Mouse (Mus musculus) embryonic facial prominence, embryonic 11.5 days (tissue): ENCODE results near the gene Cnn2. TPM values are rescaled to one million over a fixed set of nuclear protein-coding genes. Genes with fewer than 3 reads are reported as not detected.

ENCODE experiments used
- ATAC-seq: fragments of 200-750 bp; cut with Nextera tagmentation; replicated peaks from 2 replicates; pipeline ENCODE4 v1.8.0; 2017; ENCODE audit warnings: low read depth; ENCODE audit not compliant: insufficient number of reproducible peaks, low FRiP score, low TSS enrichment
- DNase-seq: peaks from one replicate; pipeline ENCODE4 v3.0.0-alpha.2; 2015; ENCODE audit warnings: low spot score
- H3K27ac ChIP-seq: fragments of 300-500 bp; sonication (generic); replicated peaks from 2 replicates; pipeline ENCODE4 v1.5.1; 2014; ENCODE audit warnings: mild to moderate bottlenecking, low read depth, low read length, control low read depth
- H3K27me3 ChIP-seq: fragments of 300-500 bp; sonication (generic); 2 replicates; pipeline ENCODE4 v1.6.1; 2014; ENCODE audit warnings: mild to moderate bottlenecking, low read length, moderate library complexity, mixed read lengths; ENCODE audit not compliant: control insufficient read depth, insufficient read depth
- H3K36me3 ChIP-seq: fragments of 300-500 bp; sonication (generic); replicated peaks from 2 replicates; pipeline ENCODE4 v1.6.1; 2014; ENCODE audit warnings: low read depth, mild to moderate bottlenecking, low read length, moderate library complexity, mixed read lengths; ENCODE audit not compliant: control insufficient read depth, insufficient read depth
- H3K4me1 ChIP-seq: fragments of 300-500 bp; sonication (generic); 2 replicates; pipeline ENCODE4 v1.6.1; 2014; ENCODE audit warnings: low read length, mixed read lengths; ENCODE audit not compliant: control insufficient read depth, insufficient read depth
- H3K4me2 ChIP-seq: fragments of 300-500 bp; sonication (generic); 2 replicates; pipeline ENCODE4 v1.6.1; 2014; ENCODE audit warnings: low read depth, mild to moderate bottlenecking, control low read depth, low read length, moderate library complexity
- H3K4me3 ChIP-seq: fragments of 300-500 bp; sonication (generic); 2 replicates; pipeline ENCODE4 v1.5.1; 2014; ENCODE audit warnings: low read depth, low read length, control low read depth
- H3K9ac ChIP-seq: fragments of 300-500 bp; sonication (generic); replicated peaks from 2 replicates; pipeline ENCODE4 v1.6.1; 2014; ENCODE audit warnings: mild to moderate bottlenecking, control low read depth, low read length
- H3K9me3 ChIP-seq: fragments of 300-500 bp; sonication (generic); replicated peaks from 2 replicates; pipeline ENCODE4 v1.6.1; 2016; ENCODE audit warnings: mild to moderate bottlenecking, low read length, inconsistent platforms, mixed read lengths; ENCODE audit not compliant: control insufficient read depth
- WGBS: fragments of 180-500 bp; shearing (Covaris S2); extraction: QIAGEN DNeasy Blood & Tissue Kit; methylation state at CpG from one replicate; pipeline ENCODE4 v1.1.7; 2014; 5-methylcytosine and 5-hydroxymethylcytosine counted together
- polyA plus RNA-seq: library from polyadenylated mRNA; unstranded; fragments of >200 nt; fragmentation: Nextera tagmentation; extraction: Ambion mirVana; gene quantifications from 2 replicates; pipeline ENCODE4 v1.2.1, GENCODE M21; 2014

Cnn2 gene
- polyA plus RNA-seq, 1 experiment from 2014 or later: 255 TPM

DNA sequence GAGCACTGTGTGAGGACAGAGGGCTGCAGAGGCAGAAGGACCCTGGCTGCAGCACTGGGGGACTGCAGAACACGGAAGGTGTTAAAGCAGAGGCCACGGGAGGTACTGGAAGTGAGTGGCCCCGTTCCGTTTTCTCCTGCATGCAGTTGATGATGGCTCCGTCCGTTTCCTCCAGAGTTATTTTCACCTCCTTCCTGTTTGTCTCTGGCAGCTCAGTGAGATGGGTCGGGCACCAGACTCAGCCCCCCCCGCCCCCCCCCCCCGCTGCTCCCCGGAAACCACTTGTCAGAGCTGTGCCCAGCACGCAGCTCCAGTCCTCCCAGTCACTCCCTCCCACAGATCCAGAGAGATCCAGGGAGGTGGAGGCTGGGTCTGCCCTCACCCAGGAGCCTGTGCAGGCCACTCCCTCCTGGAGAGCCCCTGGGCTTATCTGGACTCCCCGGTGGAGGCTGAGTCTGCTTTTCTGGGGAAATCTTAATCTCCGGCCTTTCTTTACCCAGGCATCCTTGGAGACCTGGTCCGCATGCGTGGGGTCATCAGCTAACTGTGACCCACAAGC, 30.4 kb downstream of the Cnn2 start:
- peaks cover 17% of the 10 kb centered on the region for H3K27me3 ChIP-seq
- peak overlapping the region; percentile 47 for H3K9ac ChIP-seq
- DNase-seq (peak; percentile 36), ATAC-seq (no peak)
- H3K36me3 ChIP-seq: no peaks in the 10 kb centered on the region
- no peak overlapping the region; the same call in 1 of the 2 replicates for H3K4me3 ChIP-seq
- WGBS: 6% methylated on average over 14 of the region's 15 CpGs
- H3K27ac ChIP-seq: no peak overlapping the region
- peaks cover 4% of the 10 kb centered on the region for H3K4me1 ChIP-seq
- peak overlapping the region; percentile 5 for H3K4me2 ChIP-seq
- H3K9me3 ChIP-seq: no peaks in the 10 kb centered on the region

GRCm38 (mm10) chr10:80019471-80020131, 31.2 kb downstream of the Cnn2 start:
- no peaks in the 10 kb centered on the region for H3K36me3 ChIP-seq
- H3K27ac ChIP-seq: no peak overlapping the region
- H3K4me2 ChIP-seq: peak overlapping the region; percentile 32
- peaks cover 9% of the 10 kb centered on the region for H3K27me3 ChIP-seq
- H3K4me3 ChIP-seq: peak overlapping the region; percentile 9
- 4% methylated on average over 20 of the region's 20 CpGs for WGBS
- H3K9ac ChIP-seq: peak overlapping the region; percentile 47
- DNase-seq (peak; percentile 66), ATAC-seq (peak; percentile 51; the same call in 1 of the 2 replicates)
- peaks cover 4% of the 10 kb centered on the region for H3K4me1 ChIP-seq
- no peaks in the 10 kb centered on the region for H3K9me3 ChIP-seq

DNA sequence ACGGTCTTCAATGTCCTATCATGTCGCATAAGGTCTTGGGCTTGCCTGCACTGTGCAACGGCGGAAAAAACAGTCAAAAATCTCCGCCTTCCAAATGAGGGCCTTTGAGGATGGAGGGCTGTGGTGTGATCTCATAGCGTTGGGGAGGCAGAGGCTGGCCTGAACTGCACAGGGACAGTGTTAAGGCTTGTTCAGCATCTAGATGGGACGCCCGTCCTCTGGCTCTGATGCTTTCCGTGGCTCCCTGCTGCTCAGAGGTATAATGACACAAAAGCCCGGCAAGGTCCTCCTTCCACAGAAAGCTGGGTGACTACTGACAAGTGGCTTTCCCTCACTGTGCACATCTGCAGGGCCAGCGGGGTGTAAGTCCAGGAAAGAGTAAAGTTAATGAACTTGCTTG, 31.8 kb downstream of the Cnn2 start:
- ATAC-seq (no peak), DNase-seq (no peak)
- no peak overlapping the region for H3K27ac ChIP-seq
- WGBS: 17% methylated on average over 11 of the region's 11 CpGs
- H3K36me3 ChIP-seq: no peaks in the 10 kb centered on the region
- no peaks in the 10 kb centered on the region for H3K9me3 ChIP-seq
- peaks cover 4% of the 10 kb centered on the region for H3K4me1 ChIP-seq
- H3K4me3 ChIP-seq: peak overlapping the region; percentile 9; the same call in 1 of the 2 replicates
- peak overlapping the region; percentile 32 for H3K4me2 ChIP-seq
- peak overlapping the region; percentile 47 for H3K9ac ChIP-seq
- H3K27me3 ChIP-seq: peaks cover 4% of the 10 kb centered on the region

DNA sequence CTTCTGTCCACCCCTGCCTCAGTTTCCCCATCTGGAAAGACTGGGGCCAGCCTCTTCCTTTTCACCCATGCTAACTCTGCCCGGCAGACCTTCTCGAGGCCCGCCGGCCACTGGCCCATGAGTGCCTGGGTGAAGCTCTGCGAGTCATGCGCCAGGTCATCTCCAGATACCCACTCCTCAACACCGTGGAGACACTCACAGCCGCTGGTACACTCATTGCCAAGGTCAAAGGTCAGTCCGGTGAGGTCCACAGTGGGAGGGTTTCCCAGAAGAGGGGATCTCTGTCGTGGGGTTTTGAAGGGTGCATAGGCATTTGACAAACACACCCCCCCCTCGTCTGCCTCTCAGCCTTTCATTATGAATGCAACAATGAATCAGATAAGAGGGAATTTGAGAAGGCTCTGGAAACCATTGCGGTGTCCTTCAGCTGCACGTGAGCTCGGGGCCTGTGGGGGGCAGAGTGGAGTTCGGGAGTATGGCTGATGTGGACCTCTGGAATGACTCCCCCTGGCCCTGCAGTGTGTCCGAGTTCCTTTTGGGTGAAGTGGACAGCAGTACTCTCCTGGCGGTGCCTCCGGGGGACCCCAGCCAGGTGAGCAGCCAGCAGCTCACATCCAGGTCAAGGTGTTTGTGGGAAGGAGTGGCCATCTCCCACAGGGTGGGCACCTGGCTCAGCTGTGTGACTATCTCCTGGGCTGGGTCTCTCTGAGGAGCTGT, 32.4 kb downstream of the Cnn2 start:
- 79% methylated on average over 18 of the region's 18 CpGs for WGBS
- H3K36me3 ChIP-seq: no peaks in the 10 kb centered on the region
- no peaks in the 10 kb centered on the region for H3K9me3 ChIP-seq
- DNase-seq (no peak), ATAC-seq (no peak)
- H3K27ac ChIP-seq: no peak overlapping the region
- H3K9ac ChIP-seq: no peak overlapping the region
- no peak overlapping the region for H3K4me3 ChIP-seq
- no peak overlapping the region; the same call in 1 of the 2 replicates for H3K4me2 ChIP-seq
- H3K4me1 ChIP-seq: peaks cover 4% of the 10 kb centered on the region
- no peaks in the 10 kb centered on the region for H3K27me3 ChIP-seq

DNA sequence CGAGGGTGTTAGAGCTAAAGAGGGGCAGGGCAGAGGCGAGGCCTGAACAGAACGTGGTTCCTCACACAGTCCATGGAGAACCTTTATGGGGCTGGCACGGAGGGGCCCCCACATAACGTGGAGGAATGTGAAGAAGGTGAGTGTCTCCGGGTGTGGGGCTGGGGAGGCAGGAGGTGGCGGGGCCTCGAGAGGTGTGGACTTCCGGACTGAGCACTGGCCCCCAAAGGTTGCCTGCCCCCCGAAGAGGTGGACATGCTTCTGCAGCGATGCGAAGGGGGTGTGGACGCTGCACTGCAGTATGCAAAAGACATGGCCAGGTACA, 32.9 kb downstream of the Cnn2 start:
- Histone ChIP-seq H3K4me3 (no peak overlapping the region), H3K36me3 (no peaks in the 10 kb centered on the region), H3K27me3 (no peaks in the 10 kb centered on the region), H3K4me2 (no peak overlapping the region), H3K4me1 (peaks cover 4% of the 10 kb centered on the region), H3K9me3 (no peaks in the 10 kb centered on the region), H3K9ac (no peak overlapping the region), H3K27ac (no peak overlapping the region)
- WGBS: 90% methylated on average over 13 of the region's 13 CpGs
- ATAC-seq (no peak), DNase-seq (no peak)

DNA sequence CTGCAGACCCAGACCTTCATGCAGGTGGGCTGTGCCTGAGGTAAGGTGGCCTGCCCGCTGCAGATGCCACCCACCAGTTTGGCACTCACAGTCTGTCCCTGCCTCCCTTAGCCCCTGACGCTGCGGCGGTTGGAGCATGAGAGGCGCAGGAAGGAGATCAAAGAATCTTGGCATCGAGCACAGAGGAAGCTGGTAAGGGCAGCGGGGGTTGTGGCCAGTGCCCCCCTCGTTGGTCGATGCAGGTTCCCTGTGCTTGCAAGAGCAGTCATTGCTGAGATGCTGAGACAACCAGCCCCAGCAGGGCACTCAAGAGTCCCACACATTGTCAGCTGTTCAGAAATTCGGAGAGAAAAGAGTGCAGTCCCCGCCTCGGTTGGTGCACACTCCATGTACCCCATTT, 33.8 kb downstream of the Cnn2 start:
- Histone ChIP-seq H3K36me3 (no peaks in the 10 kb centered on the region), H3K9ac (no peak overlapping the region), H3K27me3 (no peaks in the 10 kb centered on the region), H3K4me3 (no peak overlapping the region), H3K4me2 (no peak overlapping the region), H3K4me1 (peaks cover 4% of the 10 kb centered on the region), H3K27ac (no peak overlapping the region), H3K9me3 (no peaks in the 10 kb centered on the region)
- no peak for ATAC-seq
- 95% methylated on average over 12 of the region's 12 CpGs for WGBS
- no peak for DNase-seq

GRCm38 (mm10) chr10:80022806-80023205, 34.4 kb downstream of the Cnn2 start:
- no peak overlapping the region for H3K4me3 ChIP-seq
- H3K36me3 ChIP-seq: no peaks in the 10 kb centered on the region
- H3K4me2 ChIP-seq: no peak overlapping the region
- 95% methylated on average over 8 of the region's 8 CpGs for WGBS
- no peaks in the 10 kb centered on the region for H3K9me3 ChIP-seq
- ATAC-seq (no peak), DNase-seq (no peak)
- peaks cover 4% of the 10 kb centered on the region for H3K4me1 ChIP-seq
- no peaks in the 10 kb centered on the region for H3K27me3 ChIP-seq
- H3K9ac ChIP-seq: no peak overlapping the region
- H3K27ac ChIP-seq: no peak overlapping the region

- no peak overlapping the region for H3K9ac ChIP-seq
- H3K4me3 ChIP-seq: no peak overlapping the region
- ATAC-seq (no peak), DNase-seq (no peak)
- WGBS: 85% methylated on average over 5 of the region's 5 CpGs
- no peak overlapping the region for H3K27ac ChIP-seq
- H3K9me3 ChIP-seq: no peaks in the 10 kb centered on the region
- no peak overlapping the region for H3K4me2 ChIP-seq
- peaks cover 3% of the 10 kb centered on the region for H3K4me1 ChIP-seq
- no peaks in the 10 kb centered on the region for H3K36me3 ChIP-seq
- H3K27me3 ChIP-seq: no peaks in the 10 kb centered on the region
Measured at GRCm38 (mm10) chr10:80023758-80024157, 35.4 kb downstream of the Cnn2 start.
